Mouse (Mus musculus): ENCODE measurements around the gene Gucy1a1. TPM values are rescaled to one million over a fixed set of nuclear protein-coding genes. Genes with fewer than 3 reads are reported as not detected.
"Not testable (repeated sequence)": the region's sequence is repeated elsewhere in the genome, so short reads cannot be mapped to it uniquely, and the experiment has no call there.

Gene Gucy1a1
- 5.9 and 8.1 TPM in 2 replicates for polyA plus RNA-seq (2015; fragmentation: Nextera tagmentation; extraction: Ambion mirVana)

DNA sequence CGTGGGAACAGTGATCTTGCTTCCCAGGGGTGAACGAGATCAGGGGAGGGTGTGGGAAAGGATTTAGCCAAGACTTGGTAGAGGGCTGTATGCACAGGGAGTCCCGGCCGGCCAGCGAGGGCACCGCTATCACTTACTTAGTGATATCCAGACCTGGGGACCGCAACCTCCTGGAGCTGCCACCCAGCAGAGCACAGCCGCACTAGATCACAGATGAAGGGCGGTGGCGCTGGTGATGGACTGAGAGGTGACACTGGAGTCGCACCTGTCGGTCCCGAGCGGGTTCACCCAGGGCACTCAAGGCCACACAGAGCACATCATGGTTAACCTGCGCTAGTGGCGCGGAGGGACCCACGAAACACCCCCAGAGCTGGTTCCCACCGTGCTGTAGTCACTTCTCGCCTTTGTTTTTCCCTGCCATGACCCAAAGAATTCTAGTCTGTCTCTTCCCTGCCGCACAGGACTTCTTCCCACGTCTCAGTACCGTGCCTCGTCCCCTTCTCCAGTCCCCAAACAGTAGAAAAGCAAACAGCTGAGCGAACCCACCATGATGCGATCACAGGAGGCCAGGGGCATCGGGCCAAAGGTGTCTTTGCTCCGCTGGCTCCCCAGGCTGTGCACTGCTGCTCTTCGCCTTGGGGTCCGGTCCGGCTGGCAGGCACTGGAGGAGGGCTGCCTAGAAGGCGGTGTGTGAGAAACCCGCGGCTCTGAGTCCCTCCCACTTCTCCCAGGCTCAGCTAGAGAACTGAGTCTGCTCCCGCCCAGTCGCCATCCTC is at the start of gene Gucy1a1:
TSS of gene Gucy1a1 (minus strand) at position 664 of the 776 bp plus-strand sequence.
- WGBS, result 2% methylated on average over 36 of the region's 36 CpGs
- ATAC-seq (ENCODE audit: low FRiP score, low read depth), result peak; percentile 77
- H3K36me3 ChIP-seq, result no peaks in the 10 kb centered on the region
- peak within 1 kb of the TSS; percentile 87 for H3K4me2 ChIP-seq (replicated peaks)
- H3K9me3 ChIP-seq, result no peaks in the 10 kb centered on the region
- peak within 1 kb of the TSS; percentile 53 for H3K4me3 ChIP-seq
- H3K4me1 ChIP-seq, result peaks cover 9% of the 10 kb centered on the region; the same call in 1 of the 2 replicates
- H3K27me3 ChIP-seq, result peaks cover 22% of the 10 kb centered on the region; the same call in 1 of the 2 replicates
- H3K27ac ChIP-seq, result no peak within 1 kb of the TSS
- peak within 1 kb of the TSS; percentile 62 for H3K9ac ChIP-seq

DNA sequence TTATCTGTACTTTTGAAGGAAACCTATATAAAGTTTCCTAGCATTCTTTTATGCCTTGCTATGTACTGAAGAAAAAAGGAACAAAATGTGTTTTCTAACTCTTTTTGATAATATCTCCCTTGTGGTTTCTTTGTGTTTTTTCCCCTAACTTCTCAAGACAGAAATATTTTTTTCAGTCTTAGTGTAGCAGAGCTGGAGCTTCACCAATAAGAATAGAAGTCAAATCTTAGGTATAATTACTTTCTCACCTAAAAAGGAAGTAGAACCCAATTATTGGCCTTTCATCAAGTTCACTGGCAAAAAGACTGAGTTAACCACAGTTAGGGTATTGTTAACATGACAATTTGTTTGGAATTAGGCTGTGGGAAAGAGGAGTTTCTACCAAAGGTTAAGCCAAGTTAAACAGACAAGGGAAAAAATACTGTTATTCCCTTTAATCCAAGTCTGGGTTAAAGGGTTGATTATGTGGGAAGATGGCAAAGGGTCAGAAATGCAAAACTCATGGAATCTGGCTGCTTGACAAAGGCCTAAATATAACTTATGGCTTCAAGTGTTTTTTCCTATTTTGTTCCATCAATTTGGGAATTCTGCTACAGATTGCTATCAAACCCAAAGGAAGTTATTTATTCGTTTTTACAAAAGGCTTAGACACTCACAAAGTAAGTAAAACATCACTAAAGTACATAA is 46.1 kb upstream of the Gucy1a1 start:
- Histone ChIP-seq H3K27me3 (no peaks in the 10 kb centered on the region), H3K36me3 (no peaks in the 10 kb centered on the region), H3K4me2 (replicated peaks) (no peak overlapping the region), H3K9ac (no peak overlapping the region), H3K9me3 (no peaks in the 10 kb centered on the region; the same call in 1 of the 2 replicates), H3K4me1 (no peaks in the 10 kb centered on the region), H3K4me3 (no peak overlapping the region), H3K27ac (no peak overlapping the region)
- ATAC-seq (ENCODE audit: low FRiP score, low read depth), result no peak
- 60% methylated on average over 1 of the region's 1 CpGs for WGBS

DNA sequence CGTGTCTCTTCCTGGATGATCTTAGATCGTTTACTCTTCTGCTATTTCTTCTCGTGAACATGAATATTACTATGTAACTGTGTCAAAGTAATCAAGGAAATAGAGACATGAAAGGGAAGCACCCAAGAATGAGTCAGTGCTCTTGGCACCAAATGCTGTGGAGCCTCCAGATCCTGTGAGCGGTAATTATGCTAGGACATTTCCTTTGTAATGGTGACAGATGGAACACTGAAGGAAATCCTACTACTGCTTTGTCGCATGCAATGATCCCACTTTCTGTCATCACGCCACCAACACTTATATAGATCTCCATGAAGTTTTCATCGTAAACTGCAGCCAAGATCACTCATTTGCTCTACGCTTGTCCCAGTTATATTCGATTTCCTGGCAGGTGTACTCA is 40.0 kb upstream of the Gucy1a1 start:
- no peaks in the 10 kb centered on the region for H3K36me3 ChIP-seq
- H3K27ac ChIP-seq, result no peak overlapping the region
- no peaks in the 10 kb centered on the region; the same call in 1 of the 2 replicates for H3K9me3 ChIP-seq
- H3K9ac ChIP-seq, result no peak overlapping the region
- H3K4me1 ChIP-seq, result no peaks in the 10 kb centered on the region
- no peak overlapping the region for H3K4me3 ChIP-seq
- no peaks in the 10 kb centered on the region for H3K27me3 ChIP-seq
- no peak overlapping the region for H3K4me2 ChIP-seq (replicated peaks)
- no peak for ATAC-seq (ENCODE audit: low FRiP score, low read depth)
- 91% methylated on average over 9 of the region's 9 CpGs for WGBS

DNA sequence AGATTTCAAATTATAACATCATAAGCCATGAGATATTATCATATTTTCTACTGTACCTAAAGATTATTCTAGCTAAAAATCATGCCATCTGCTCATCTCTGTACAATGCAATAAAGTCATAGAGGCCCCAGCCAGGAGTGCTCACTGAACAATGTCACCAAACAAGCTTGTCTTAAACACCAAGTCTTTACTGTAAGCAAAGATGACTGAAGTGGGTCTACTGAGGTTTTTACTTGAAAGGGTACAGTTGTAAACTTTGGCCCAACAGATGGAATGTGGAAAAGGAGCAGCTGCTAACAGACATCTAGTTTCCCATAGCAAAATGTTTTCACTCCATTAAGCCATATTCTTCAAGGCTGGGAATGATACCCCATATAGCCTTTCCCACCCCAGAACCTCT is 35.9 kb upstream of the Gucy1a1 start:
- no peak overlapping the region for H3K4me3 ChIP-seq
- H3K9me3 ChIP-seq, result no peaks in the 10 kb centered on the region
- no peaks in the 10 kb centered on the region for H3K36me3 ChIP-seq
- no peaks in the 10 kb centered on the region for H3K27me3 ChIP-seq
- no peak for ATAC-seq (ENCODE audit: low FRiP score, low read depth)
- no peak overlapping the region for H3K4me2 ChIP-seq (replicated peaks)
- H3K4me1 ChIP-seq, result no peaks in the 10 kb centered on the region
- no peak overlapping the region for H3K9ac ChIP-seq
- H3K27ac ChIP-seq, result no peak overlapping the region

DNA sequence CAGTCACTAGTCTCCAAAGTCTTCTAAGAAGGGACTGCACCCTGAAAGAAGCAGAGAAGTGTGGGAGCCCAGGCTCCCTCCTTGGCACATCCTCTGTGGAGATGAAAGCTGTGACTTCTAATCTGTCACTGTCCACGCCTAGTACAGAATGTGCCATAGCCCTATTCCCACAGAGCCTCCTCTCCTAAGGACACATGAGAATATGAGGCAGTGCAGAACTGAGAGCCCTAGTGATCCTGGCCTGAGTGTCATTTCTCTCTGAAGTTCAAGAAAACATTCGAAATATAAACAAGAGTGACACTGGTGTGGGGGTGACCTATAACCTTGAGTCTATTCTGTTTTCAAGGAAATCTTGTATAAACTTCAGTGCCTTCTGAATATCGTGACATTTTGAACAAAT is 34.7 kb upstream of the Gucy1a1 start:
- WGBS, result 69% methylated on average over 3 of the region's 3 CpGs
- H3K4me1 ChIP-seq, result no peaks in the 10 kb centered on the region
- no peak overlapping the region for H3K9ac ChIP-seq
- H3K9me3 ChIP-seq, result no peaks in the 10 kb centered on the region
- H3K4me2 ChIP-seq (replicated peaks), result no peak overlapping the region
- no peak overlapping the region for H3K4me3 ChIP-seq
- no peaks in the 10 kb centered on the region for H3K36me3 ChIP-seq
- no peak for ATAC-seq (ENCODE audit: low FRiP score, low read depth)
- no peaks in the 10 kb centered on the region for H3K27me3 ChIP-seq
- H3K27ac ChIP-seq, result no peak overlapping the region

DNA sequence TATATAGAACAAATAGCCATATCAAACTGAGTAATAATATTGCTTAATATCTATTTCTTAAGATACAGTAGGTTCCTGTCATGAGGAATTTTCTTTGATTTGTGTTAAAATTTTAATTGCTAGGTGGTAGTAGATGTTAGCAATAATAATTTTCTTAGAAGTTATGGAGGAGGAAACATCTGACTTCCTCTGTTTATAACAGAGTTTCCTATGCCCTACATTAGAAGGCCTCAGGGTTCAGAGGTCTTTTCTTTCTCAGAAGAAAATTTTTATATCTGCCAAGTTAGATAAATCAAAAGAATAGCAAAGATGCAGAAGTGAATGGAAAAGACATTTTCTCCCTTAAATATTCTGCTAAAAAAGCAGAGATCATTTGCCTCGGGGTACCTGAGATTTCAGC is 29.9 kb upstream of the Gucy1a1 start:
- WGBS, result 89% methylated on average over 1 of the region's 1 CpGs
- no peaks in the 10 kb centered on the region for H3K4me1 ChIP-seq
- H3K4me2 ChIP-seq (replicated peaks), result no peak overlapping the region
- no peaks in the 10 kb centered on the region for H3K36me3 ChIP-seq
- H3K9me3 ChIP-seq, result no peaks in the 10 kb centered on the region
- H3K9ac ChIP-seq, result no peak overlapping the region
- no peak for ATAC-seq (ENCODE audit: low FRiP score, low read depth)
- H3K4me3 ChIP-seq, result no peak overlapping the region
- H3K27me3 ChIP-seq, result no peaks in the 10 kb centered on the region
- no peak overlapping the region for H3K27ac ChIP-seq

DNA sequence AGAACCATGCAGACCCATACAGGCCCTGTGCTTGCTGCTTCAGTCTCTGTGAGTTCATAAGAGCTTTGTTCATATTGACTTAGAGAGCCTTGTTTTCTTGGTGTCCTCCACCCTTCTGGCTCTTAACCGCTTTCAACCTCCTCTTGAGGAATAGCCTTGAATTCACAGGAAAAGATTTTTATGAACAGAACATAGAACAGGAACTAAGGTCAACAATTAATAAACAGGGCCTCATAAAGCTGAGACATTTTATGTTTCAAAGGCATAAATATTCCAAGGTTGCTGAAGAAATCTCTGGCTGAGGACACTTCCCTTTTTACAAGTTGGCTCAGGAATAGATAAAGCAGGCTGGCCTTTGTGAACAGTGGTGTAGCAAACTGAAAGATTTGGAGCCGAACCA is 21.5 kb upstream of the Gucy1a1 start:
- Histone ChIP-seq H3K9me3 (no peaks in the 10 kb centered on the region), H3K4me1 (no peaks in the 10 kb centered on the region), H3K4me2 (replicated peaks) (no peak overlapping the region), H3K4me3 (no peak overlapping the region), H3K9ac (no peak overlapping the region), H3K36me3 (no peaks in the 10 kb centered on the region), H3K27ac (no peak overlapping the region), H3K27me3 (no peaks in the 10 kb centered on the region)
- no peak for ATAC-seq (ENCODE audit: low FRiP score, low read depth)
- 85% methylated on average over 2 of the region's 2 CpGs for WGBS

DNA sequence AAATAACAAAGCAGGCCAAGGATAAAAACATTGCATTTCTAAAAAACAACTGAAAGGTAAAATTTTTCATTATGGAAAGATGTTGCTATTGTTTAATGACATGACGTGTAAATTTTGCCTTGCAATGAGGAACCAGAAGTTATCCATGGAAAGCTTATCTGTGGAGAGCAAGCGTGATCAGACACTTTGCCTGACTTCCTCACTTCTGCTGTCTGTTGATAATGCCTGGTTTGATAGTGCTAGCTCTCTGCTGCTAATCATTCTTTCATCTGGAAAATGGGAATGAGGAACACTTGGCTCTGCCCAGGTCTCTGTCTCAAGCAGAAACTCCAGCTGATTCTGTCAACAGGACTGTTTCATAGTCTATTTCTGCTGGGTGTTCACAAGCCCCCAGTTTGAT is 20.3 kb upstream of the Gucy1a1 start:
- no peaks in the 10 kb centered on the region for H3K27me3 ChIP-seq
- no peaks in the 10 kb centered on the region for H3K9me3 ChIP-seq
- H3K4me2 ChIP-seq (replicated peaks), result no peak overlapping the region
- no peak overlapping the region for H3K9ac ChIP-seq
- no peak overlapping the region for H3K27ac ChIP-seq
- no peaks in the 10 kb centered on the region for H3K4me1 ChIP-seq
- 86% methylated on average over 2 of the region's 2 CpGs for WGBS
- no peak for ATAC-seq (ENCODE audit: low FRiP score, low read depth)
- no peaks in the 10 kb centered on the region for H3K36me3 ChIP-seq
- no peak overlapping the region for H3K4me3 ChIP-seq

DNA sequence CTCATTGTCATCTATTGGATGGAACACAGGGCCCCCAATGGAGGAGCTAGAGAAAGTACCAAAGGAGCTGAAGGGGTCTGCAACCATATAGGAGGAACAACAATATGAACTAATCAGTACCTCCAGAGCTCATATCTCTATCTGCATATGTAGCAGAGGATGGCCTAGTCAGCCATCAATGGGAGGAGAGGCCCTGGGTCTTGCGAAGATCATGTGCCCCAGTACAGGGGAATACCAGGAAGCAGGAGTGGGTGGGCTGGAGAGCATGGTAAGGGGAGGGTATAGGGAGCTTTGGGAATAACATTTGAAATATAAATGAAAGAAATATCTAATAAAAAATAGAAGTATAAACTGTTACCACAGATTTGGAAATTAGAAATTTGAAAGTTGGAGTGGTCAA is 17.4 kb upstream of the Gucy1a1 start:
- H3K36me3 ChIP-seq; H3K4me2 ChIP-seq (replicated peaks); H3K27me3 ChIP-seq; H3K4me3 ChIP-seq; H3K27ac ChIP-seq; ATAC-seq (ENCODE audit: low FRiP score, low read depth); H3K9ac ChIP-seq; H3K9me3 ChIP-seq; H3K4me1 ChIP-seq: not testable (repeated sequence)
- 97% methylated on average over 1 of the region's 1 CpGs for WGBS

DNA sequence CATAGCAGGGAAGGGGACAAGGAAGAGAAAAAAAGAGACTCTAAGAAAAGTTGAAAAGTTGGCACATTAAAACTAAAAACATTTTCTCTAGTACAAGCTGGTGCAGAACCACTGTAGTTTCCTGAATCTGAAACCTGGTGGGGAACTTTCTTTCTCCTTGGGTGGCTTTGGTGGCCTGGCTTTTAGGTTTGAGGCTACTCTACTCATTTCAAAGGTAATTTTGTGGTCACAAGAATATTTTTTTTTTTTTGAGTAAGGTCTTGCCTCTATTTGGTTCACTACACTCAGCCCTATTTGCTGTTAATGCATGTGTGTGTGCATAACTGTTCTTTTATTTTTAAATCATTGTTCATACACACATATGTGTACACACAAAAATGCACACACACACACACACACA is 389 bp upstream of the Gucy1a1 start:
- no peak for ATAC-seq (ENCODE audit: low FRiP score, low read depth)
- Histone ChIP-seq H3K9ac (no peak overlapping the region), H3K4me2 (replicated peaks) (peak overlapping the region; percentile 87), H3K27ac (no peak overlapping the region), H3K4me1 (peaks cover 9% of the 10 kb centered on the region; the same call in 1 of the 2 replicates), H3K36me3 (no peaks in the 10 kb centered on the region), H3K4me3 (peak overlapping the region; percentile 53), H3K9me3 (no peaks in the 10 kb centered on the region), H3K27me3 (peaks cover 22% of the 10 kb centered on the region; the same call in 1 of the 2 replicates)

DNA sequence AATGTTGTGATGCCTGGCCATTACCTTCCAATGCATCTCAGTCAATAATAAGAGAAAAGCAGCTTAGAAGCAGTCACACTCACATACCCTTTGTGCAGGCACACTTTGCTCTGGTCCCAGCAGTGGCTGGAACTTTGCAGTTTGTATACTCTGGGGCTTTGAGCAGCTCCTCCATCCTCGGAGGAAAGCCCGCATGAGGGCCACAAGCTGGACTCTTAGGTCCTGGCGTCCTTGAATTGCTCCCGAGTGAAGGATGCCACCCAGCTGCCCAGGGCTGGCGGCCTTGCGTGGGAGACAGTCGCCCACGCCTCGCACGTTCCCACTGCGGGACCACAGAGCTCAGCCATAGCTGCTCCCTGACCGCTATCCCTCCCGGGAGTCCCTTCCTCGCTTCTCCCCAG is 864 bp downstream of the Gucy1a1 start:
- peak overlapping the region; percentile 53 for H3K4me3 ChIP-seq
- peaks cover 9% of the 10 kb centered on the region; the same call in 1 of the 2 replicates for H3K4me1 ChIP-seq
- H3K4me2 ChIP-seq (replicated peaks), result peak overlapping the region; percentile 87
- no peak overlapping the region for H3K27ac ChIP-seq
- peaks cover 22% of the 10 kb centered on the region; the same call in 1 of the 2 replicates for H3K27me3 ChIP-seq
- no peaks in the 10 kb centered on the region for H3K36me3 ChIP-seq
- H3K9ac ChIP-seq, result peak overlapping the region; percentile 62
- H3K9me3 ChIP-seq, result no peaks in the 10 kb centered on the region
- ATAC-seq (ENCODE audit: low FRiP score, low read depth), result peak; percentile 51; the same call in 1 of the 2 replicates
- WGBS, result 15% methylated on average over 14 of the region's 14 CpGs

DNA sequence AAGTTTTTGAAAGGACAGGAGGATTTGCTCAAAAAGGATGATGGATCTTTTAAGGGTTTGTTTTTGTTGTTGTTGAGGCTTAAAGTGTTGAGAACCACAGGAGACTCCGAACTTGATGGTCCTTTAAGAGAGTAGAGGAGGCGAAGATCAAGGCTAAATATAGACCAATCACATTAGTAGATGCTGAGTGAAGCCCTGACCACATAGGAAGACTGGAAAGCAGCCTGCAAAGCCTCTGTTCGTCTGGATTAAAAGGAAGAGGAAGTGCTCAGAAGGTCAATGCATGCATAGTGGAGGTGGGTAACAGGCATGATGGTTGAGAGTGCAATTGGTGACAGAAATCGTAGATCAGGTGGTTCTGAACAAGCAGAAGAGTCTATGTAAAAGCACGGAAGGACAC is 4.8 kb downstream of the Gucy1a1 start:
- H3K27me3 ChIP-seq, result peaks cover 25% of the 10 kb centered on the region; the same call in 1 of the 2 replicates
- H3K9ac ChIP-seq, result no peak overlapping the region
- H3K4me3 ChIP-seq, result no peak overlapping the region
- H3K4me2 ChIP-seq (replicated peaks), result no peak overlapping the region
- H3K9me3 ChIP-seq, result no peaks in the 10 kb centered on the region
- peaks cover 9% of the 10 kb centered on the region; the same call in 1 of the 2 replicates for H3K4me1 ChIP-seq
- 60% methylated on average over 5 of the region's 5 CpGs for WGBS
- no peak for ATAC-seq (ENCODE audit: low FRiP score, low read depth)
- H3K36me3 ChIP-seq, result no peaks in the 10 kb centered on the region
- no peak overlapping the region for H3K27ac ChIP-seq
